Mouse (Mus musculus) left cerebral cortex, adult 11 months (tissue): ENCODE results near the gene Atp8a1.

Experiments
- DNase-seq: peaks from one replicate; pipeline ENCODE4 v3.0.0; 2022; ENCODE audit warnings: low spot score

Atp8a1 gene

GRCm38 (mm10) chr5:67847253-67848165, at the start of gene Atp8a1:
TSS of gene Atp8a1 (minus strand) at chr5:67847434.
- peak; percentile 97 for DNase-seq

- DNase-seq = no peak
Measured at GRCm38 (mm10) chr5:67884422-67885210, 37.4 kb upstream of the Atp8a1 start.

GRCm38 (mm10) chr5:67883564-67884171, 36.4 kb upstream of the Atp8a1 start:
- no peak for DNase-seq

- DNase-seq = no peak
Measured at GRCm38 (mm10) chr5:67871414-67871813, 24.2 kb upstream of the Atp8a1 start.

DNA sequence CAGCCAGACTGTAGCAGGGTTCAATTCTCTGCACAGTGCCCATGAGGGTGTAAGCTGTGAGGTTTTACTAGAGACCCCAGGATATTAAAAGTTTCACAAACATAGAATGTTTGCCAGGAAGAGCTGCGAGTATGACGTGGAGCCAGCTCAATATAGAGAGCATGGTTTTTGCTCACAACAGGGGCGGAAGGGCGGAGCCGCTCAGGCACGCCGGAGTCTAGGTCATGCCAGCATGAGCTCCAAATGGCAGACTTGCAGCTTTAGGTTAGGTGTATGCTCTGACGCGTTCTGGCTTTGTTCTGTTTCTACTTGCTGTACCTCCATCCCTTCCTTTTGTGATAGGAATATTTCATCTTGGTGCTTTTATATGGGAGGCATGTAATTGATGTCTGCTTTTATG, 19.0 kb upstream of the Atp8a1 start:
- DNase-seq = no peak

GRCm38 (mm10) chr5:67865670-67866069, 18.4 kb upstream of the Atp8a1 start:
- DNase-seq = no peak

GRCm38 (mm10) chr5:67864508-67865060, 17.4 kb upstream of the Atp8a1 start:
- no peak for DNase-seq

DNA sequence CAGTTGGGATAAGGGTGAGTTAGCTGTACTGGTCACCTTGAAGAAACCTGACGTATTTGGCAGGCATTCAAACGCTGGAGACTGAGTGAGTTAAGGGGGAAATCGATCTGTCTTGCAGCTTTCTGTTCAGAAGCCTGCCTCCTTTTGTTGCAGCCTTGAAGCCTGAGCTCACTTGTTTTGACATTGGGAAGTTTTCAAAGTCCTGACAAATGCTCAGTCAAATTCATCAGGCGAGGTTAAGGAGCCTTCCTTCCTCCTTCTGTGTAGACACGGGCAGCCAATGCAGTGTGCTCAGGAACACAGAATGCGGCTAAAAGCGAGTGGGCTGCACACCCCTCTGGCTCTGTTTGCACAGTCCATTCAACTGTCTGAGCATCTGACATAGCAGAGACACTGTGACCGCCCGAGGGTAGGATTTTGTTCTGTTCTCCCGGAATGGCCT, 16.7 kb upstream of the Atp8a1 start:
- no peak for DNase-seq

DNA sequence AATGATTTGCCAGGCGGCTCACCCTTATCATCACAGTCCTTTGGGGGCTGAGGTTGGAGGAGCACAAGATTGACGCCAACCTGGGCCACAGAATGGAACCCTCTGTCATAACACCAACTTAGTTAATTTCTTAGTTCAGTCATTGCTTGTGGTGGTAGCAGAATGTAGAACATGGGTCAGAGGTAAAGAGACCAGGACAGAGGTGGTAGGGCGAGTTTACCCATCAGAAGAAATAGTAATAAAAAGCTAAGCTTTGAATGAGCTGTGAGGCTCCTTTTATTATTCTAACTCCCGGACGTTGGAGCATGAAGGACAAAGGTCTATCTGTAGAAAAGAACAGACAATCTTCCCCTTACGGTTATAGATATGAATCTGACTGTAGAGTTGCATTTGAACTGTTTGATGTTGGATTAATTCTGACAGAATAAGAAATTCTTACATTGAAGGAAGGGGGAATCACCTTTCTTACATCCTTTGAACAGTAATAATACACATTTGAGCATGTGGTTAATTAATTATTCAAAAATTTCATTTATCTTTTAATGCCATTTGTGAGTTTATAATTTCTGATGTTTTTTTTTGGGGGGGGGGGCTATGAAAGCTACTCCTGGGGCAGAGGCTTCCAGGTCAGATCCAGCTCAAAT, 7.9 kb upstream of the Atp8a1 start:
- DNase-seq = no peak

DNA sequence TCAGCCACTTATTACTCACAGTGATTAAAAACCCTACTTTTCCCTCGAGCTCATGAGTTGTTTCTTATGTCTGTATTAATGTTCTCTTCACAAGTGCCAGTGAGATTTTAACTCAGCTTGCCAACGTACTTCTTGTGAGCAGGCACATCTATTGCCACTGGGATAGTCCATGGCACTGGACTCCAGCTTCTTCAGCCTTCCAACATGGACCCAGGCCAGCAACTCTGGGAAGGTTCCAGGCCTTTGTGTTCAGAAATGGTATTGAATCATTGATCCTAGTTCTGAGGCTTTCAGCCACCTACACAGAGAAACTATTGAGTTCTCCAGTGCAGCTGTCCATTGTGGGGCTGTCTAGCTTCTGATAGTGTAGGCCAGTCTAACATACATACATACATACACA, 5.6 kb upstream of the Atp8a1 start:
- no peak for DNase-seq

DNA sequence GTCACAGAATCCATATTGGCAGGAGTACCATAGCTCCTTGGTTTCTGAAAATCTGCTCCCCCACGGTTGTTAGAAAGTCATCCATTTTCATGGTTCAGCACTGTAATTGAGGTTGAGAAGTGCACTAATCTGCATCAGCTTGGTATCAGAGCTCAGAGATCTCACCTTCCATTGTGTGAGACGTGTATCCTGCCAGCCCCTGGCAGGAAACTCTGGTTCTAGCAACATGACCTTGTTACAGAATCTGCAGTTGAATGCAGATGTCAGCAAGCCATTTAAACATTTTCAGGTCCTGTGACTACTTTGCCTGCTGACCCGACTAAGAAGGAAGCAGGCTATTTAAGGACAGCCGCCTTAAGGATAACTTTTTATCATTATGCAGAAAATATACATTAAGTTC, 2.2 kb upstream of the Atp8a1 start:
- DNase-seq = no peak

DNA sequence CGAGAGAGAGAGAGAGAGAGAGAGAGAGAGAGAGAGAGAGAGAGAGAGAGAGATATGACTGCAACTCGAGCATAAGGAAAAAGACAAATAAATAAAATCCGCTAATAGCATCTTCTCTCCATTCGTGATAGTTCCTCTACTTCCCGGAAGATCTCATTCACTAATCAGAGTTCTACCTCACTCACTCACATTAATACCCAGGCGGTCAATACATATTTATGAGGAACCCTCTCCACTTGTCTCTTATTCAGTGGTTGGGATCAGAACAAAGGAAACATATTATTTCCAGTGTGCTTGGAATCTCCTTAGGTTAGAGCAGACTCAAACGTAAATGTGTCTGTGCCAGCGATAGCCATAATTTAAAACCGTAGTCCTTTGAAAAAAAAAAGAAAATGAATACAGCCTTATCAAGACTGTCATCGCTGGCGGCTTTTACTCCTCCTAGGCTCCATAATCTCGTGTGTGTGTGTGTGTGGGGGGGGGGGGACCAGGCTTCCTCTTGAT, 1.3 kb upstream of the Atp8a1 start:
- DNase-seq = no peak

- no peak for DNase-seq
Measured at GRCm38 (mm10) chr5:67846361-67847224, 641 bp downstream of the Atp8a1 start.

DNA sequence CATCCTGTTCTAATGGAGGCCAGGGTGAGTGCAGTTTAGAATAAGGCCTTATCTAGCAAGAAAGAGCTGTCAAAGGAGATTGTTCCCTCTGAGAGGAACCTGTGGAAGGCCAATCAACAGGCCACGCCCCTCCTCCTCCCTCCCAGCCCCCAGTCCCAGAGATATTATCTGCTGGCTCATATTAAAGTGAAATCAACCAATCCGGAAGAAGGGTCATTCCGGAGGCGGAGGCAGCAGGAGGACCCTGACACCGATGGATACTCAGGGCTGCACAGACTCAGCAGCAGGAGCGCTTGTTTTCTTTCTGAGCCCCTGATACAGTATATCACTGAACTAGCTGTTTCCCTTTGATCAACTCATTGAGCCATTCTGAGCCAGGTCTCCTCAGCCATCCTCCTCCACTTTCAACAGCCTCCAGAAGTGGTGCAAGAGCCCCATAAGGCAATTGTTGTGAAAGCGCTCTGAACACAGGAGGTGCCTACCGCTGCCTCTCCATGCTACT, 2.0 kb downstream of the Atp8a1 start:
- DNase-seq = no peak

- DNase-seq = no peak
Measured at GRCm38 (mm10) chr5:67844070-67844469, 3.2 kb downstream of the Atp8a1 start.

GRCm38 (mm10) chr5:67842306-67842705, 4.9 kb downstream of the Atp8a1 start:
- DNase-seq = no peak

DNA sequence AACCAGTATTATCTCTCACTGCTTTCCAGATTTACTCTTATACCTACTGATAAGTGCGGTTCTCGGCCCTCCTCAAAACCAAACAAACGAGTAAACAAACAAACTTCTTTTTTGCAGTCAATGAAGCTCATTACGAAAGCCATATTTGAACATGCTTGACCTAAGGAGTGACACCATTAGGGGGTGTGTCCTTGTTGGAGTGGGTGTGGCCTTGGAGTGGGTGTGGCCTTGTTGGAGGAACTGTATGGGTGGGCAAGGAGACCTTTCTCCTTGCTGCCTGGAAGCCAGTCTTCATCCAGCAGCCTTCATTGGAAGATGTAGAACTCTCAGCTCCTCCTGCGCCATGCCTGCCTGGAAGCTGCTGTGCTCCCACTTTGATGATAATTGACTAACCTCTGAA, 13.4 kb downstream of the Atp8a1 start:
- DNase-seq = no peak

GRCm38 (mm10) chr5:67831293-67832147, 15.7 kb downstream of the Atp8a1 start:
- no peak for DNase-seq

- DNase-seq = no peak
Measured at GRCm38 (mm10) chr5:67828356-67828755, 18.9 kb downstream of the Atp8a1 start.
